In genomic region chr2:178274126-178274525, GRCm38 (mm10) we compare ENCODE assay signal across 28 mouse cellular contexts.
DNase-seq lines count a peak whose midpoint lies in the region; ATAC-seq lines count a peak whose summit lies in the region.
"Had no signal": no experiment of that assay in that cellular context is flagged by ENCODE, and none has a peak within 500 bp of the region (broad histone marks: within the 10 kb centered on the region; RNA-seq: fewer than 3 reads in every experiment).

No protein-coding gene starts in this region.

- H3K36me3 ChIP-seq in forebrain, embryonic 16.5 days (ENCODE audit: control insufficient read depth, insufficient read depth): no peaks in the 10 kb centered on the region
- no peaks in the 10 kb centered on the region for H3K36me3 ChIP-seq in forebrain, embryonic 11.5 days (ENCODE audit: control insufficient read depth, insufficient read depth, low read length)
- H3K36me3 ChIP-seq: embryonic facial prominence, embryonic 12.5 days; heart, embryonic 12.5 days; hindbrain, embryonic 12.5 days; limb, embryonic 10.5 days; liver, embryonic 15.5 days; lung, embryonic 15.5 days had no signal

- H3K4me1 ChIP-seq in forebrain, embryonic 16.5 days (replicated peaks; ENCODE audit: control insufficient read depth, insufficient read depth, low read length): 0 out of 2 replicates have a peak, but pooled peaks cover 3% of the 10 kb centered on the region
- H3K4me1 ChIP-seq in forebrain, embryonic 11.5 days (replicated peaks; ENCODE audit: control insufficient read depth, insufficient read depth, low read length): no peaks in the 10 kb centered on the region
- H3K4me1 ChIP-seq: embryonic facial prominence, embryonic 12.5 days; heart, embryonic 12.5 days; limb, embryonic 10.5 days; liver, embryonic 15.5 days; lung, embryonic 15.5 days had no signal

- no peak overlapping the region for H3K9ac ChIP-seq in forebrain, embryonic 16.5 days (replicated peaks; ENCODE audit: low read depth, low read length)
- no peak overlapping the region for H3K9ac ChIP-seq in forebrain, embryonic 11.5 days (ENCODE audit: low read length)
- H3K9ac ChIP-seq: embryonic facial prominence, embryonic 12.5 days; heart, embryonic 12.5 days; hindbrain, embryonic 12.5 days; liver, embryonic 15.5 days; lung, embryonic 15.5 days; neural tube, embryonic 15.5 days had no signal

- 58% methylated on average over 4 of the region's 4 CpGs for WGBS in forebrain, embryonic 16.5 days
- 71% methylated on average over 4 of the region's 4 CpGs for WGBS in forebrain, embryonic 11.5 days

- peak; percentile 43; the same call in 1 of the 2 replicates for ATAC-seq in forebrain, embryonic 16.5 days
- no peak for ATAC-seq in forebrain, embryonic 11.5 days (replicated peaks; ENCODE audit: low FRiP score)
- ATAC-seq: forebrain, embryonic 14.5 days; inflammation-experienced regulatory T-cells, adult 6 months; midbrain, embryonic 16.5 days had no signal

- H3K27ac ChIP-seq in forebrain, embryonic 16.5 days (ENCODE audit: low read length): no peak overlapping the region
- H3K27ac ChIP-seq in forebrain, embryonic 11.5 days (ENCODE audit: low read depth, low read length): no peak overlapping the region
- H3K27ac ChIP-seq: embryonic facial prominence, embryonic 12.5 days; hindbrain, embryonic 12.5 days; kidney, postnatal 0 days; limb, embryonic 10.5 days; liver, embryonic 15.5 days; lung, embryonic 15.5 days; neural tube, embryonic 15.5 days; stomach, postnatal 0 days had no signal

- no peaks in the 10 kb centered on the region for H3K27me3 ChIP-seq in forebrain, embryonic 16.5 days (replicated peaks; ENCODE audit: control insufficient read depth, insufficient read depth, low read length)
- no peaks in the 10 kb centered on the region for H3K27me3 ChIP-seq in forebrain, embryonic 11.5 days (ENCODE audit: control insufficient read depth, insufficient read depth, low read length)
- H3K27me3 ChIP-seq: embryonic facial prominence, embryonic 12.5 days; hindbrain, embryonic 12.5 days; liver, embryonic 15.5 days; lung, embryonic 15.5 days; neural tube, embryonic 15.5 days had no signal

- no peak overlapping the region for H3K4me3 ChIP-seq in forebrain, embryonic 16.5 days (replicated peaks; ENCODE audit: low read length)
- H3K4me3 ChIP-seq in forebrain, embryonic 11.5 days (ENCODE audit: low read depth, low read length): no peak overlapping the region
- H3K4me3 ChIP-seq: embryonic facial prominence, embryonic 12.5 days; heart, embryonic 12.5 days; hindbrain, embryonic 12.5 days; limb, embryonic 10.5 days; liver, embryonic 15.5 days; lung, embryonic 15.5 days; neural tube, embryonic 15.5 days had no signal

- H3K9me3 ChIP-seq in forebrain, embryonic 16.5 days (ENCODE audit: control insufficient read depth, low read length): no peaks in the 10 kb centered on the region
- H3K9me3 ChIP-seq in forebrain, embryonic 11.5 days (ENCODE audit: control insufficient read depth, low read length): no peaks in the 10 kb centered on the region
- H3K9me3 ChIP-seq: embryonic facial prominence, embryonic 12.5 days; heart, embryonic 12.5 days; hindbrain, embryonic 12.5 days; limb, embryonic 10.5 days; liver, embryonic 15.5 days; lung, embryonic 15.5 days; neural tube, embryonic 15.5 days had no signal

- H3K4me2 ChIP-seq in forebrain, embryonic 16.5 days (ENCODE audit: low read length): no peak overlapping the region
- no peak overlapping the region for H3K4me2 ChIP-seq in forebrain, embryonic 11.5 days (ENCODE audit: low read depth, low read length, severe bottlenecking)
- H3K4me2 ChIP-seq: embryonic facial prominence, embryonic 12.5 days; heart, embryonic 12.5 days; hindbrain, embryonic 12.5 days; liver, embryonic 15.5 days; lung, embryonic 15.5 days; neural tube, embryonic 15.5 days had no signal

- no peak for DNase-seq in forebrain, embryonic 11.5 days (ENCODE audit: low spot score)
- DNase-seq in retina, postnatal 1 day: peak; percentile 29
- no peak for DNase-seq in retina, embryonic 14.5 days (ENCODE audit: low spot score)
- DNase-seq in cerebellum, adult 9-11 months: peak; percentile 96
- DNase-seq in adrenal gland, postnatal 4 days (ENCODE audit: low spot score in 2 of 2): no peak
- DNase-seq in adrenal gland, adult (ENCODE audit: inconsistent age in 2 of 2, low spot score in 1 of 2): no peak
- DNase-seq in embryo, embryonic 11 days: no peak
- DNase-seq: adrenal gland, adult 2 months; gastrocnemius, postnatal 14 days; heart, adult 18-20 months; heart, postnatal 10 days; kidney, adult 18-20 months; liver; lung, postnatal 4 days; right cerebral cortex, postnatal 14 days had no signal

Comparison
In these comparisons a context has a peak if more than half of its experiments do, and no peak if none do; other contexts are left out.
1. DNase-seq: peak in retina, postnatal 1 day (single experiment) and cerebellum, adult 9-11 months (single experiment); none in forebrain, embryonic 11.5 days (single experiment), retina, embryonic 14.5 days (single experiment), adrenal gland, postnatal 4 days (0 of 2), adrenal gland, adult (0 of 2) and embryo, embryonic 11 days (single experiment).